Mouse (Mus musculus) heart, embryonic 12.5 days (tissue): Measurements from ENCODE around the gene Zswim2. TPM values are rescaled to one million over a fixed set of nuclear protein-coding genes. Genes with fewer than 3 reads are reported as not detected.

Source experiments
- ATAC-seq: fragments of 200-750 bp; cut with Nextera tagmentation; 2 replicates; pipeline ENCODE4 v1.8.0; 2017; ENCODE audit warnings: moderate TSS enrichment, moderate library complexity; ENCODE audit not compliant: insufficient number of reproducible peaks, low FRiP score
- H3K27ac ChIP-seq: fragments of 300-500 bp; sonication (generic); 2 replicates; pipeline ENCODE4 v1.5.1; 2016; ENCODE audit warnings: mild to moderate bottlenecking, moderate library complexity; ENCODE audit not compliant: poor library complexity, severe bottlenecking
- H3K27me3 ChIP-seq: fragments of 300-500 bp; sonication (generic); replicated peaks from 2 replicates; pipeline ENCODE4 v1.6.1; 2016; ENCODE audit warnings: mild to moderate bottlenecking, moderate library complexity
- H3K36me3 ChIP-seq: fragments of 300-500 bp; sonication (generic); 2 replicates; pipeline ENCODE4 v1.6.1; 2016; ENCODE audit warnings: mild to moderate bottlenecking, moderate library complexity
- H3K4me1 ChIP-seq: fragments of 300-500 bp; sonication (generic); replicated peaks from 2 replicates; pipeline ENCODE4 v1.6.1; 2016; ENCODE audit warnings: mild to moderate bottlenecking
- H3K4me2 ChIP-seq: fragments of 300-500 bp; sonication (generic); 2 replicates; pipeline ENCODE4 v1.6.1; 2016; ENCODE audit warnings: mild to moderate bottlenecking, moderate library complexity
- H3K4me3 ChIP-seq: fragments of 300-500 bp; sonication (generic); 2 replicates; pipeline ENCODE4 v1.5.1; 2016; ENCODE audit warnings: mild to moderate bottlenecking
- H3K9ac ChIP-seq: fragments of 300-500 bp; sonication (generic); 2 replicates; pipeline ENCODE4 v1.6.1; 2016; ENCODE audit warnings: mild to moderate bottlenecking, moderate library complexity
- H3K9me3 ChIP-seq: fragments of 300-500 bp; sonication (generic); replicated peaks from 2 replicates; pipeline ENCODE4 v1.6.1; 2016; ENCODE audit warnings: mild to moderate bottlenecking, moderate library complexity
- WGBS: fragments of 180-500 bp; shearing (Covaris S2); methylation state at CpG from one replicate; pipeline ENCODE4 v1.1.7; 2016; 5-methylcytosine and 5-hydroxymethylcytosine counted together
- polyA plus RNA-seq: library from polyadenylated mRNA; unstranded; fragments of >200 nt; fragmentation: Nextera tagmentation; extraction: Ambion mirVana; gene quantifications from 2 replicates; pipeline ENCODE4 v1.2.1, GENCODE M21; 2016

The Zswim2 gene
- polyA plus RNA-seq, 1 experiment from 2014 or later: not detected

DNA sequence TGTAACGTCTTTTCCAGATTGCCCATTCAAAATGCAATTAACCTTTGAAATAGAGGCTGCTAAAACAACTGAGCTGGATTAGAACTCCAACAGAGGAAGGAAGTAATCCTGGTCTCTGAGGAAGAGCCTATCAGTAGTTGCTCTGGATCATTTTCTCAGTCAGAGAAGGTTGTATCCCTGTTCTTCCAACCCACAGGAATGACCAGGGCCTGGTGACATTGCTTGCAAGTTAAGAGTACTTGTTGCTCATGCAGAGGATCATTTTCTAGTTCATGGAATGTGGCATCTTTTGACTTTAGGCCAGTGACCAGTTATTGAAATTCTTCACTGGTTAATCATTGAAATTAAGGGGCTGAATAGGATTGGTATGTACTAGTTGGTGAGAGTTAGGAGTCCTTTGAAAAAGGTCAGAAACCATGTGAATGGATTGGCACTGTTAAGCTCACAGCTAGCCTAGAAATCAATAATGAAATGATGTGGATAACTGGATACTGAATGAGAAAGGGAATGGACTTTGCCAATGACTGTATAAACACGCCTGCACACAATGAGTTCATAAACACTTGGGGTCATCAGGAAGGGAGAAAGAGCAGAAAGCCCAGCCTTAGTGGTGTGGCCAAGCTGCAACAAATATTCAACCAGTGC is 39.0 kb downstream of the Zswim2 start:
- Histone ChIP-seq H3K27ac (no peak overlapping the region), H3K4me2 (no peak overlapping the region), H3K36me3 (no peaks in the 10 kb centered on the region), H3K27me3 (no peaks in the 10 kb centered on the region), H3K9me3 (0 out of 2 replicates have a peak, but pooled peaks cover 3% of the 10 kb centered on the region), H3K4me3 (no peak overlapping the region), H3K9ac (no peak overlapping the region), H3K4me1 (no peaks in the 10 kb centered on the region)
- no peak for ATAC-seq
- WGBS: 71% methylated on average over 2 of the region's 2 CpGs

DNA sequence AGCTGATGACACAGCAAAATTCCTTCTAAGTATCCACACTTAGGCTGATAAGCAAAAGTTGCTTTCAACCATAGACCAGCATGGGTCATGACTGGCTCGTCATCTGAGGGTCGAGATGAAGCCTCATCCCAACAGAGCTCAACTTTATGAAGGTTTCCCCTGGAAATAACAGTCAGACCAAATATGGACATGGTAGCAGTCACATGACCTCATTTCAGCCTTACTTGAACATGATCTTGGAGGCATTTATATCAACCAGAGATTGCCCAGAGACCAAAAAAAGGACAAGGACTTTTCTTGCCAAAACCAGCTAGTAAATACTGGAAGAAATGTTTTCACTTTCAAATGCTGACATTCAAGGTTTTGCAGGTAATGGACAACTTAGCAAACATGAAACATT is 47.3 kb downstream of the Zswim2 start:
- Histone ChIP-seq H3K9me3 (no peaks in the 10 kb centered on the region), H3K4me3 (no peak overlapping the region), H3K27me3 (no peaks in the 10 kb centered on the region), H3K36me3 (no peaks in the 10 kb centered on the region), H3K4me2 (no peak overlapping the region), H3K27ac (no peak overlapping the region), H3K9ac (no peak overlapping the region), H3K4me1 (no peaks in the 10 kb centered on the region)
- no peak for ATAC-seq
- WGBS: 73% methylated on average over 2 of the region's 2 CpGs

DNA sequence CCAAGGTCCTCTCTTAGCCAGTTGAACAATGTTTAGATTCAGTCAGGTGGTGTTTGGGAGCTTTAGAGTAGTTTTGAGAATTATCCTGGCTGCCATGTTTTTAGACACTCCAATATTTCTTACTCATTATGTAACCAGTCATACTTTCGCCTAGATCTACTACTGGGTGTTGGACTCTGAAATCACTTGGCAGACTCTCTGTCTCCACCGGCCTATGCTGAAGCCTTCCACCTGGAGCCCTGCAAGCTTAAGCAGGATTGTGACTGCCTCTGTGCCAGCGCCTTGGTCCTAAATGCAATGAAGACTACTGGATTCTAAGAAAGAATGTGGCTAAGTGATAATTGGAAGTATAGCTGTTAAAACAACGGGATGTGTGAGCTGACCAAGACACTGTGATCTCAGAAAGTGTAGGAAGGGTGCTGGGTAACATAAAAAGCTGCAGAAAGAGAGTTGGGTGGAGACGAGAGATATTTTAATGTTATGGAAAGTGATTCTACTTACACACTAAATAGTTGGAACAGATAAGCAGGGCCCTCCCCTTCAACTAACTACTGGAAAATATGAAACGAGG is 57.1 kb downstream of the Zswim2 start:
- Histone ChIP-seq H3K4me3 (no peak overlapping the region), H3K9ac (no peak overlapping the region), H3K4me1 (no peaks in the 10 kb centered on the region), H3K4me2 (no peak overlapping the region), H3K9me3 (no peaks in the 10 kb centered on the region; the same call in 1 of the 2 replicates), H3K27me3 (no peaks in the 10 kb centered on the region), H3K36me3 (no peaks in the 10 kb centered on the region), H3K27ac (no peak overlapping the region)
- 62% methylated on average over 6 of the region's 6 CpGs for WGBS
- no peak for ATAC-seq

Other genes starting within 250 kb of the Zswim2 start
- 95.0 and 108 TPM in 2 replicates for gene Itgav, start 216.8 kb downstream of the Zswim2 start, polyA plus RNA-seq
- 2.9 and 3.3 TPM in 2 replicates for gene Fam171b, start 128.6 kb downstream of the Zswim2 start, polyA plus RNA-seq
- gene Gm13698, start 14.5 kb upstream of the Zswim2 start, polyA plus RNA-seq: not detected in 2 replicates
- gene Gm13693, start 20.3 kb upstream of the Zswim2 start, polyA plus RNA-seq: not detected in 2 replicates
- gene Gm13695, start 26.1 kb upstream of the Zswim2 start, polyA plus RNA-seq: not detected in 2 replicates
- not detected in 2 replicates for gene Gm13696, start 31.9 kb upstream of the Zswim2 start, polyA plus RNA-seq
- not detected in 2 replicates for gene Gm13694, start 37.7 kb upstream of the Zswim2 start, polyA plus RNA-seq
- gene Gm13697, start 43.5 kb upstream of the Zswim2 start, polyA plus RNA-seq: not detected in 2 replicates
- not detected in 2 replicates for gene Gm13691, start 49.3 kb upstream of the Zswim2 start, polyA plus RNA-seq